Mouse (Mus musculus) kidney, postnatal 0 days (tissue): ENCODE results near the gene Ltbp2. TPM values are rescaled to one million over a fixed set of nuclear protein-coding genes. Genes with fewer than 3 reads are reported as not detected.
A peak's percentile ranks its signal among the peaks of the same experiment; 100 is the strongest.

ENCODE experiments used
- ATAC-seq: fragments of 200-750 bp; cut with Nextera tagmentation; replicated peaks from 2 replicates; pipeline ENCODE4 v1.8.0; 2017; ENCODE audit warnings: low read depth, moderate number of reproducible peaks, moderate TSS enrichment, moderate library complexity; ENCODE audit not compliant: low FRiP score
- DNase-seq: peaks from one replicate; pipeline ENCODE4 v3.0.0-alpha.2; 2016; ENCODE audit warnings: low spot score
- H3K27ac ChIP-seq: fragments of 300-500 bp; sonication (generic); 2 replicates; pipeline ENCODE4 v1.5.1; 2014; ENCODE audit warnings: mild to moderate bottlenecking
- H3K27me3 ChIP-seq: fragments of 300-500 bp; sonication (generic); 2 replicates; pipeline ENCODE4 v1.6.1; 2014; ENCODE audit warnings: low read length, mixed read lengths; ENCODE audit not compliant: insufficient read depth
- H3K36me3 ChIP-seq: fragments of 300-500 bp; sonication (generic); 2 replicates; pipeline ENCODE4 v1.6.1; 2014; ENCODE audit warnings: low read length, mixed read lengths; ENCODE audit not compliant: insufficient read depth
- H3K4me1 ChIP-seq: fragments of 300-500 bp; sonication (generic); replicated peaks from 2 replicates; pipeline ENCODE4 v1.6.1; 2014; ENCODE audit warnings: antibody characterized with exemption, low read length, mixed read lengths; ENCODE audit not compliant: insufficient read depth
- H3K4me2 ChIP-seq: fragments of 300-500 bp; sonication (generic); 2 replicates; pipeline ENCODE4 v1.6.1; 2014; ENCODE audit warnings: mild to moderate bottlenecking, low read length, moderate library complexity, mixed read lengths
- H3K4me3 ChIP-seq: fragments of 300-500 bp; sonication (generic); replicated peaks from 2 replicates; pipeline ENCODE4 v1.5.1; 2014; ENCODE audit warnings: low read depth, low read length
- H3K9ac ChIP-seq: fragments of 300-500 bp; sonication (generic); 2 replicates; pipeline ENCODE4 v1.6.1; 2014; ENCODE audit warnings: low read depth, low read length
- H3K9me3 ChIP-seq: fragments of 300-500 bp; sonication (generic); replicated peaks from 2 replicates; pipeline ENCODE4 v1.6.1; 2016; ENCODE audit warnings: low read length, inconsistent platforms, mixed read lengths
- CTCF ChIP-seq: IDR thresholded peaks from 2 replicates; pipeline ENCODE4 v1.5.1; 2016; ENCODE audit warnings: antibody characterized with exemption, low read depth, mild to moderate bottlenecking, moderate library complexity
- WGBS: fragments of 180-500 bp; shearing (Covaris S2); extraction: QIAGEN DNeasy Blood & Tissue Kit; methylation state at CpG from one replicate; pipeline ENCODE4 v1.1.7; 2014; 5-methylcytosine and 5-hydroxymethylcytosine counted together
- polyA plus RNA-seq: library from polyadenylated mRNA; unstranded; fragments of >200 nt; fragmentation: Nextera tagmentation; extraction: Ambion mirVana; gene quantifications from 2 replicates; pipeline ENCODE4 v1.2.1, GENCODE M21; 2015

Gene Ltbp2
- polyA plus RNA-seq, 1 experiment from 2014 or later: 0.14 TPM

GRCm38 (mm10) chr12:84846594-84847014 lies 29.7 kb downstream of the Ltbp2 start:
- Histone ChIP-seq H3K9ac (no peak overlapping the region), H3K27ac (peak overlapping the region; percentile 15; the same call in 1 of the 2 replicates), H3K27me3 (no peaks in the 10 kb centered on the region), H3K4me1 (peaks cover 17% of the 10 kb centered on the region), H3K9me3 (no peaks in the 10 kb centered on the region), H3K4me2 (0 out of 2 replicates have a peak overlapping the region, but pooled peaks have one; percentile 21), H3K36me3 (no peaks in the 10 kb centered on the region), H3K4me3 (no peak overlapping the region)
- ATAC-seq (no peak), DNase-seq (peak; percentile 68)
- TF ChIP-seq CTCF: no peak
- whole genome bisulfite sequencing: 6% methylated on average over 9 of the region's 9 CpGs

GRCm38 (mm10) chr12:84842706-84843105 lies 33.6 kb downstream of the Ltbp2 start:
- no peak overlapping the region for H3K9ac ChIP-seq
- no peak overlapping the region for H3K4me3 ChIP-seq
- H3K36me3 ChIP-seq: no peaks in the 10 kb centered on the region
- TF ChIP-seq CTCF: no peak
- no peak overlapping the region for H3K27ac ChIP-seq
- DNase-seq (no peak), ATAC-seq (no peak)
- H3K4me2 ChIP-seq: no peak overlapping the region
- H3K27me3 ChIP-seq: no peaks in the 10 kb centered on the region
- 66% methylated on average over 6 of the region's 6 CpGs for WGBS
- H3K4me1 ChIP-seq: peaks cover 11% of the 10 kb centered on the region
- H3K9me3 ChIP-seq: no peaks in the 10 kb centered on the region

GRCm38 (mm10) chr12:84841158-84842140 lies 34.9 kb downstream of the Ltbp2 start:
- Histone ChIP-seq H3K36me3 (no peaks in the 10 kb centered on the region), H3K9ac (no peak overlapping the region), H3K27ac (no peak overlapping the region), H3K9me3 (no peaks in the 10 kb centered on the region), H3K4me3 (no peak overlapping the region), H3K4me2 (no peak overlapping the region), H3K27me3 (no peaks in the 10 kb centered on the region), H3K4me1 (0 out of 2 replicates have a peak, but pooled peaks cover 5% of the 10 kb centered on the region)
- WGBS: 68% methylated on average over 15 of the region's 15 CpGs
- no peak for TF ChIP-seq CTCF
- ATAC-seq (no peak), DNase-seq (no peak)

- H3K36me3 ChIP-seq: no peaks in the 10 kb centered on the region
- ATAC-seq: no peak
- no peak for TF ChIP-seq CTCF
- DNase-seq: no peak
- no peak overlapping the region for H3K4me3 ChIP-seq
- H3K27ac ChIP-seq: no peak overlapping the region
- 75% methylated on average over 3 of the region's 3 CpGs for WGBS
- no peaks in the 10 kb centered on the region for H3K27me3 ChIP-seq
- 0 out of 2 replicates have a peak, but pooled peaks cover 5% of the 10 kb centered on the region for H3K4me1 ChIP-seq
- H3K9ac ChIP-seq: no peak overlapping the region
- H3K9me3 ChIP-seq: no peaks in the 10 kb centered on the region
- no peak overlapping the region for H3K4me2 ChIP-seq
Measured at GRCm38 (mm10) chr12:84840734-84841133, 35.6 kb downstream of the Ltbp2 start.

- Histone ChIP-seq H3K27ac (no peak overlapping the region), H3K4me1 (0 out of 2 replicates have a peak, but pooled peaks cover 4% of the 10 kb centered on the region), H3K9ac (no peak overlapping the region), H3K4me3 (no peak overlapping the region), H3K27me3 (no peaks in the 10 kb centered on the region), H3K36me3 (no peaks in the 10 kb centered on the region), H3K4me2 (no peak overlapping the region), H3K9me3 (no peaks in the 10 kb centered on the region)
- ATAC-seq (no peak), DNase-seq (no peak)
- 73% methylated on average over 4 of the region's 4 CpGs for WGBS
- TF ChIP-seq CTCF: no peak
Measured at GRCm38 (mm10) chr12:84839965-84840364, 36.4 kb downstream of the Ltbp2 start.

GRCm38 (mm10) chr12:84835626-84836025 lies 40.7 kb downstream of the Ltbp2 start:
- H3K27me3 ChIP-seq: no peaks in the 10 kb centered on the region
- H3K9me3 ChIP-seq: no peaks in the 10 kb centered on the region
- ATAC-seq: no peak
- H3K4me2 ChIP-seq: no peak overlapping the region
- TF ChIP-seq CTCF: no peak
- no peak overlapping the region for H3K4me3 ChIP-seq
- H3K4me1 ChIP-seq: no peaks in the 10 kb centered on the region
- no peak for DNase-seq
- 70% methylated on average over 5 of the region's 5 CpGs for WGBS
- no peak overlapping the region for H3K9ac ChIP-seq
- no peak overlapping the region for H3K27ac ChIP-seq
- H3K36me3 ChIP-seq: no peaks in the 10 kb centered on the region
